Mouse (Mus musculus) urinary bladder, postnatal 25 days (tissue): Measurements from ENCODE around the gene Tmem158.

Experiments used
- DNase-seq: peaks from one replicate; pipeline ENCODE4 v3.0.0; 2022; ENCODE audit warnings: low spot score

The Tmem158 gene

DNA sequence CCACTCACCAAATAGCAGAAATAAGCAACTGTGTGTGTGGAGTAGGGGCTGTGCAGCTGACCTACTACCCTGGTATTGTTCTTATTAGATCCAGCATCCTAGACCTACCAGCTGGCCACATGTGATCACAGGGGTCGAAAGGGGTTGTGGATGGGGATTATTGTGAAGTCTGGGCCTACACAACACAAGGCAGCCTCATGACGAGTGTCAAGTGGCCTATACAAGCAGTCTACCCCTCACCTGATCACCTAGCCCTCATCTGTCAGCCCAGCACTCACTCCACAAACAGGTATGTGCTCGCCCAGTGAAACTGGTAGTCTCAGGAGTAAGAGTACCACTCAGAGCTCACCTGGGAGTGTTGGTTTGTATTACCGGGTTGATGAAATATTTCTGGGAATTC is 15.4 kb downstream of the Tmem158 start:
- no peak for DNase-seq

GRCm38 (mm10) chr9:123243988-123244387 is 16.6 kb downstream of the Tmem158 start:
- no peak for DNase-seq

DNA sequence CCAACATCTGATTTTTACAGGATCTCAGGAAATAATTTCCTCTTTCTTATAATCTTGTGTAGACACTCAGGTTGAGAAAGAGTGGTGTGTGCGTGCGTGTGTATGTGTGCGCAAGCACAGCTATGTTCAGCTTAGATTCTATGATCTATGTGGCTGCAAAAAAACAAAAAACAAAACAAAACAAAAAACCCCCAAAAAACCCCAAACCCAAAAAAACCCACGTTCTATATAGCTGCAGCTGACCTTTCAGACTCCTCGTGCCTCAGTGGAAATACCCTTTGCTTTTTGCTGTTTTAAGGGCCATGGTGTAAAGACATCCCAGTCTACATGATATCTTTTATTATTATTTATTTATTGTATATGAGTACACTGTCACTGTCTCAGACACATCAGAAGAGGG is 19.4 kb downstream of the Tmem158 start:
- no peak for DNase-seq

GRCm38 (mm10) chr9:123240751-123241150 is 19.8 kb downstream of the Tmem158 start:
- DNase-seq, result no peak

GRCm38 (mm10) chr9:123240271-123240670 is 20.3 kb downstream of the Tmem158 start:
- no peak for DNase-seq

- DNase-seq, result no peak
These were observed 20.9 kb downstream of the Tmem158 start for GRCm38 (mm10) chr9:123239651-123240050.

GRCm38 (mm10) chr9:123238256-123239045 is 22.1 kb downstream of the Tmem158 start:
- no peak for DNase-seq

DNA sequence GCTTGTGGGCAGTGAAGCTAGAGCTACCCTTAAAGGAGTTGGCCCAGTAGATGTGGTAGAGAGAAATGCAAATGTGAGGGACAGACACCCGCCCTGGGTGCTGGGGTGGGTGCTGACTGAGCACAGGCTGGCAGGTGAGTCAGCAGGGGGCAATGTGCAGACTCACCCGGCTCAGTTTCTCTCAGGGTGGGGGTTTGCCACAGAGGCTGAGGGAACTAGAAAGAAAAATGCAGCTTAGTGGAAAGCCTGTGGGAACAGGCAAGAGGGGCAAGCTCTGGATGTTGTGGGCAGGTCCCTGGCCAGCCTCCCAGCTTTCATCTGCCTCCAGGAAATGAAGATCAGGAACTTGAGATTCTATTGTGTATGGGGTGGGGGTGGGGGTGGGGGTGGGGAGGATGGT is 22.8 kb downstream of the Tmem158 start:
- DNase-seq, result peak; percentile 17

GRCm38 (mm10) chr9:123235621-123236020 is 24.9 kb downstream of the Tmem158 start:
- DNase-seq, result no peak

DNA sequence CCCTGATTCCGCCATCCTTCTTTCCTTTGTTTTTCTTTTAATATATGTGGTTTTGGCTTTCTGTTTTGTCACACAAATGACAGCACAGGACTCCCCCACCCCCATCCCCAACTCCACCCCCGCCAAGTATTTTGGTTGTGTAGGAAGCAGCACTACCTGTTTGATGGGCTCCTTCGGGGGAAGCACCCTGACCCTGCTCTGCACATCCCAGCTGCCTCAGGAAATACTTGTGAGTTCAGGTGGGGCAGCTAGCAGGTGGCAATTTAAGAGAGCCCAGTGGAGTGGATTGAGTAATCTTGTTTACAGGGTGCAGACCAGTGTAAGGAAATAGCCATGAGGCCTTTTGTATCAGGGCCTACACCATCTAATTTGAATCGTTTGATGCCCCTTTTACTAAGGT is 30.7 kb downstream of the Tmem158 start:
- DNase-seq, result no peak

- no peak for DNase-seq
These were observed 31.9 kb downstream of the Tmem158 start for GRCm38 (mm10) chr9:123228671-123229070.

DNA sequence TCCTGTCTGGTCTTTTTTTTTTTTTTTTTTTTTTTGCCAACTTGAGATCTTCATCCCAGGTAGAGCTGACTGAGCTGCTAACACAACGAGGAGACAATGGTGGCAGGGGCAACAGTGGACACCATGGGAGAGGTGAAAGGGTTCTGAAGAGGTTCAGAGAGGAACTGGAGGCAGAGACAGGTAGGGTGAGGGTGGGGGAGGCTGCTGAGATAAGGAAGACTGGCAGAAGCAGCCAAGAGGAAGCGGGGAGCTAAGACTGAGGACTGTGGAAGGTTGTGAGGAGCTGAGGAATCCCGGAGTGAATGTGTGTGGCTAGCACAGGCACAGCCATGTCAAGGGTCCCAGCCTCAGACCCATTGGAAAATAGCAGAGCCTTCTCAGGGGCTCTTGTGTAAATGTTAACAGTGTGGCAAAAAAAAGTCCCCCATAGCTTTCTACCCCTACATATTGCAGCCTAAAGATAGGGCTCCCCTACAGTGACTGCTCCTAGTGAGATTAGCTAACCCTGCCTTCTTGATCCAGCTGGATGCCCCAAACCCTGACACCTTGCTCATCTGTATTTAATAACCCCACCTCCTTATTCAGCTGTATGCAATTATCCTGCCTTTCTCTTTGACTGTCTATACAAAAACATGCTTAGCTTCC is 33.3 kb downstream of the Tmem158 start:
- no peak for DNase-seq

- no peak for DNase-seq
These were observed 35.6 kb downstream of the Tmem158 start for GRCm38 (mm10) chr9:123224863-123225431.

- DNase-seq, result no peak
These were observed 40.7 kb downstream of the Tmem158 start for GRCm38 (mm10) chr9:123219826-123220225.

DNA sequence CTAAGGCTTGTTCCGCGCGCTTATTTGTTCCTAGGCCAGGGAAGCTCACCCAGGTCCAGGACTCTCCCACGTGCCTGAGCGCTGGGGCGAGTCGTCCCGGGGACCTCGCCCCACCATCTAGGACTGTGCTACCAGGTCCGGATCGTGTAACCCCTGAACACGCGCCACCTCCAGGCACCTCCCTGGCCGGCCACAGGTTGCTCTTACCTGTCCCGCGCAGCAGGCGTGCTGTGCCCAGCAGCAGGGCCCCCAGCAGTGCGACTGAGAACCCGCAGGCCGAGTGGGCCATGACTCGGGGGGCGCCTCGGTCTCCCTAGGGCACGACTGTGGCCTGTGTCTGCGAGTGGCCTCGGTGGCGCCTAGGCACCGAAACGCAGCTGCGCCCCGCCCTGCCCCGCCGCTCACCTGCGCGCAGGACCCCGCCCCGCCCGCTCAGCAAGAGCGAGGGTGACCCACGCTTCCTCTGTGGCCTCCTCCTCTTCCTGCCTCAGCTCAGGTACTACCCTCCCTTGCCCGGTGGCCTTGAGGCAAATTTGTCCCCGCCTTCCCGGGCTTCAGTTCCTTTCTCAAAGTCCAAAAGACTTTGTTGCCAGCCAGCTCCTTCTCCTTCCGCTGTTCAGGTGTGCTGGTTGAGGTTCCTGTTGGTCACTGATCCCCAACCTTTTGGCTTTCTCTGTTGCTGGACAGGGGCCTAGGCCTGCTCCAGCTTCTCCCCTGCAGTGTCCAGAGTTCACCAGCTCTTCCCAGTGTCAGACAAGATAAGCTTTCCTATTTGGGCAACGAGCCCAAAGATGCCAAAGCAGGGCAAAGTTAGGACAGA is 44.7 kb downstream of the Tmem158 start, which contains the start of gene Cdcp1:
Gene Cdcp1 (minus strand): TSS at position 418 of the 820 bp plus-strand sequence.
- DNase-seq, result peak; percentile 44

- DNase-seq, result no peak
These were observed 47.2 kb downstream of the Tmem158 start for GRCm38 (mm10) chr9:123213371-123213770.
